Mouse (Mus musculus) thymus, adult 2 months (tissue): ENCODE data around the gene Tnn.

Experiments used
- CTCF ChIP-seq: fragments of 200-500 bp; IDR thresholded peaks from 2 replicates; pipeline ENCODE4 v1.5.1; 2012; ENCODE audit warnings: mild to moderate bottlenecking, control low read depth, low read length, moderate library complexity, borderline replicate concordance; ENCODE audit not compliant: control insufficient read depth, poor library complexity, insufficient read depth; ENCODE audit errors: extremely low read depth
- POLR2A ChIP-seq: fragments of 200-500 bp; IDR thresholded peaks from 2 replicates; pipeline ENCODE4 v1.6.1; 2012; ENCODE audit warnings: mild to moderate bottlenecking, low read length, control low read depth, moderate library complexity; ENCODE audit not compliant: control insufficient read depth, poor library complexity, insufficient read depth; ENCODE audit errors: extremely low read depth

GRCm38 (mm10) chr1:160035561-160035960 lies 117.8 kb downstream of the Tnn start:
- no peak for TF ChIP-seq POLR2A
- no peak for TF ChIP-seq CTCF
